8 mouse cellular contexts compared by ENCODE assay signal in genomic region chr13:65258175-65258954, GRCm38 (mm10). TPM values are rescaled to one million over a fixed set of nuclear protein-coding genes. Genes with fewer than 3 reads are reported as not detected.
DNase-seq lines count a peak whose midpoint lies in the region; ATAC-seq lines count a peak whose summit lies in the region.

No protein-coding gene starts in this region.

- DNase-seq in ZHBTc4 (ENCODE audit: low read depth, low spot score) = peak; percentile 76
- DNase-seq in forebrain, embryonic 14.5 days (ENCODE audit: low spot score) = peak; percentile 70
- no peak for DNase-seq in limb, embryonic 11.5 days (ENCODE audit: low spot score)
- DNase-seq in thymus, postnatal 36 days = no peak
- DNase-seq in spleen, postnatal 36 days (ENCODE audit: low spot score in 2 of 2) = no peak

- peaks cover 59% of the 10 kb centered on the region for H3K9me3 ChIP-seq in forebrain, embryonic 14.5 days (replicated peaks; ENCODE audit: control insufficient read depth, low read length)
- H3K9me3 ChIP-seq in hindbrain, embryonic 16.5 days (ENCODE audit: control insufficient read depth, low read length) = peaks cover 52% of the 10 kb centered on the region
- peaks cover 15% of the 10 kb centered on the region; the same call in 1 of the 2 replicates for H3K9me3 ChIP-seq in limb, embryonic 11.5 days (ENCODE audit: control insufficient read depth, low read length)
- H3K9me3 ChIP-seq in neural tube, embryonic 13.5 days = peaks cover 70% of the 10 kb centered on the region

- no peaks in the 10 kb centered on the region for H3K36me3 ChIP-seq in forebrain, embryonic 14.5 days (ENCODE audit: control insufficient read depth, insufficient read depth, low read length)
- peaks cover 28% of the 10 kb centered on the region for H3K36me3 ChIP-seq in hindbrain, embryonic 16.5 days (ENCODE audit: control insufficient read depth, insufficient read depth, low read length)
- no peaks in the 10 kb centered on the region; the same call in 1 of the 2 replicates for H3K36me3 ChIP-seq in limb, embryonic 11.5 days (ENCODE audit: control insufficient read depth, insufficient read depth, low read length)
- peaks cover 52% of the 10 kb centered on the region for H3K36me3 ChIP-seq in neural tube, embryonic 13.5 days

- no peak overlapping the region for H3K9ac ChIP-seq in forebrain, embryonic 14.5 days (ENCODE audit: low read length)
- H3K9ac ChIP-seq in hindbrain, embryonic 16.5 days (ENCODE audit: low read depth, low read length) = peak overlapping the region; percentile 24
- H3K9ac ChIP-seq in limb, embryonic 11.5 days (ENCODE audit: low read length) = no peak overlapping the region
- 0 out of 2 replicates have a peak overlapping the region, but pooled peaks have one; percentile 27 for H3K9ac ChIP-seq in neural tube, embryonic 13.5 days

- H3K27me3 ChIP-seq in forebrain, embryonic 14.5 days (replicated peaks; ENCODE audit: control insufficient read depth, insufficient read depth, low read length) = no peaks in the 10 kb centered on the region
- H3K27me3 ChIP-seq in hindbrain, embryonic 16.5 days (replicated peaks; ENCODE audit: control insufficient read depth, insufficient read depth, low read length) = no peaks in the 10 kb centered on the region
- 0 out of 2 replicates have a peak, but pooled peaks cover 3% of the 10 kb centered on the region for H3K27me3 ChIP-seq in limb, embryonic 11.5 days (ENCODE audit: control insufficient read depth, insufficient read depth, low read length)
- no peaks in the 10 kb centered on the region for H3K27me3 ChIP-seq in neural tube, embryonic 13.5 days

- H3K4me2 ChIP-seq in forebrain, embryonic 14.5 days (ENCODE audit: low read length) = peak overlapping the region; percentile 36
- H3K4me2 ChIP-seq in hindbrain, embryonic 16.5 days (ENCODE audit: low read length) = peak overlapping the region; percentile 59
- no peak overlapping the region for H3K4me2 ChIP-seq in limb, embryonic 11.5 days (ENCODE audit: low read depth, severe bottlenecking)
- H3K4me2 ChIP-seq in neural tube, embryonic 13.5 days = peak overlapping the region; percentile 46

- H3K27ac ChIP-seq in forebrain, embryonic 14.5 days (ENCODE audit: low read depth, low read length) = no peak overlapping the region
- H3K27ac ChIP-seq in hindbrain, embryonic 16.5 days (ENCODE audit: low read depth, low read length) = no peak overlapping the region
- no peak overlapping the region for H3K27ac ChIP-seq in limb, embryonic 11.5 days (replicated peaks; ENCODE audit: low read depth, low read length)
- H3K27ac ChIP-seq in neural tube, embryonic 13.5 days (replicated peaks) = no peak overlapping the region; the same call in 1 of the 2 replicates

- H3K4me1 ChIP-seq in forebrain, embryonic 14.5 days (ENCODE audit: control insufficient read depth, insufficient read depth, low read length) = no peaks in the 10 kb centered on the region
- no peaks in the 10 kb centered on the region for H3K4me1 ChIP-seq in hindbrain, embryonic 16.5 days (ENCODE audit: control insufficient read depth, insufficient read depth, low read depth, low read length)
- H3K4me1 ChIP-seq in limb, embryonic 11.5 days (ENCODE audit: control insufficient read depth, insufficient read depth, low read length) = no peaks in the 10 kb centered on the region
- no peaks in the 10 kb centered on the region for H3K4me1 ChIP-seq in neural tube, embryonic 13.5 days (replicated peaks)

- peak; percentile 79 for ATAC-seq in cerebellum, adult (ENCODE audit: insufficient number of reproducible peaks, low FRiP score, low TSS enrichment)
- ATAC-seq in forebrain, embryonic 14.5 days = peak; percentile 82
- peak; percentile 89 for ATAC-seq in hindbrain, embryonic 16.5 days
- ATAC-seq in limb, embryonic 11.5 days (ENCODE audit: insufficient number of reproducible peaks, low FRiP score, low TSS enrichment, low read depth) = peak; percentile 48; the same call in 1 of the 2 replicates
- peak; percentile 90 for ATAC-seq in neural tube, embryonic 13.5 days (ENCODE audit: low read depth)

- 0 out of 2 replicates have a peak overlapping the region, but pooled peaks have one; percentile 6 for H3K4me3 ChIP-seq in forebrain, embryonic 14.5 days (ENCODE audit: low read depth, low read length)
- peak overlapping the region; percentile 39 for H3K4me3 ChIP-seq in hindbrain, embryonic 16.5 days (ENCODE audit: low read length)
- no peak overlapping the region for H3K4me3 ChIP-seq in limb, embryonic 11.5 days (ENCODE audit: low read depth, low read length)
- peak overlapping the region; percentile 29 for H3K4me3 ChIP-seq in neural tube, embryonic 13.5 days

- WGBS in forebrain, embryonic 14.5 days = 32% methylated on average over 36 of the region's 36 CpGs
- WGBS in hindbrain, embryonic 16.5 days = 23% methylated on average over 36 of the region's 36 CpGs
- 25% methylated on average over 36 of the region's 36 CpGs for WGBS in limb, embryonic 11.5 days
- WGBS in neural tube, embryonic 13.5 days = 27% methylated on average over 36 of the region's 36 CpGs

RNA-seq across cellular contexts. Expression of gene Gm10775, which starts 1.0 kb away (rescaled TPM):
- 0.14 TPM in 1 of 2 replicates, not detected in the other for polyA plus RNA-seq in forebrain, embryonic 14.5 days (2014; fragmentation: Nextera tagmentation; extraction: Ambion mirVana)
- 0.43 and 0.74 TPM in 2 replicates for polyA plus RNA-seq in hindbrain, embryonic 16.5 days (2015; fragmentation: Nextera tagmentation; extraction: Ambion mirVana)
- polyA plus RNA-seq in limb, embryonic 11.5 days (2014; fragmentation: Nextera tagmentation; extraction: Ambion mirVana) = not detected in 2 replicates
- 0.21 TPM in 1 of 2 replicates, not detected in the other for polyA plus RNA-seq in neural tube, embryonic 13.5 days (2015; fragmentation: Nextera tagmentation; extraction: Ambion mirVana)

RNA-seq across cellular contexts. Expression of gene Zfp369, which starts 20.2 kb away (rescaled TPM):
- polyA plus RNA-seq in forebrain, embryonic 14.5 days (2014; fragmentation: Nextera tagmentation; extraction: Ambion mirVana) = 17.6 and 21.4 TPM in 2 replicates
- polyA plus RNA-seq in hindbrain, embryonic 16.5 days (2015; fragmentation: Nextera tagmentation; extraction: Ambion mirVana) = 13.2 and 14.0 TPM in 2 replicates
- polyA plus RNA-seq in limb, embryonic 11.5 days (2014; fragmentation: Nextera tagmentation; extraction: Ambion mirVana) = 19.7 and 23.0 TPM in 2 replicates
- 14.6 and 15.9 TPM in 2 replicates for polyA plus RNA-seq in neural tube, embryonic 13.5 days (2015; fragmentation: Nextera tagmentation; extraction: Ambion mirVana)

RNA-seq across cellular contexts. Expression of gene Nlrp4f, which starts 52.6 kb away (rescaled TPM):
- polyA plus RNA-seq in forebrain, embryonic 14.5 days (2014; fragmentation: Nextera tagmentation; extraction: Ambion mirVana) = not detected in 2 replicates
- polyA plus RNA-seq in hindbrain, embryonic 16.5 days (2015; fragmentation: Nextera tagmentation; extraction: Ambion mirVana) = not detected in 2 replicates
- 0.40 TPM in 1 of 2 replicates, not detected in the other for polyA plus RNA-seq in limb, embryonic 11.5 days (2014; fragmentation: Nextera tagmentation; extraction: Ambion mirVana)
- polyA plus RNA-seq in neural tube, embryonic 13.5 days (2015; fragmentation: Nextera tagmentation; extraction: Ambion mirVana) = not detected in 2 replicates

Comparison
In these comparisons a context has a peak if more than half of its experiments do, and no peak if none do; other contexts are left out.
1. DNase-seq: peak in ZHBTc4 (single experiment) and forebrain, embryonic 14.5 days (single experiment); none in limb, embryonic 11.5 days (single experiment), thymus, postnatal 36 days (0 of 2) and spleen, postnatal 36 days (0 of 2).
2. H3K9ac ChIP-seq: peak in hindbrain, embryonic 16.5 days (single experiment) and neural tube, embryonic 13.5 days (single experiment); none in forebrain, embryonic 14.5 days (single experiment) and limb, embryonic 11.5 days (single experiment).
3. Peak in every context shown above with its lines, with median percentiles within 50 percentile points of each other: ATAC-seq.